Mouse (Mus musculus) stomach, postnatal 0 days (tissue): ENCODE measurements around the gene 4933407L21Rik.

ENCODE experiments used
- CTCF ChIP-seq: IDR thresholded peaks from 2 replicates; pipeline ENCODE4 v1.5.1; 2016; ENCODE audit warnings: antibody characterized with exemption, low read depth, mild to moderate bottlenecking, moderate library complexity
- EP300 ChIP-seq: optimal IDR thresholded peaks from 2 replicates; pipeline ENCODE3; 2016; ENCODE audit warnings: antibody characterized with exemption

DNA sequence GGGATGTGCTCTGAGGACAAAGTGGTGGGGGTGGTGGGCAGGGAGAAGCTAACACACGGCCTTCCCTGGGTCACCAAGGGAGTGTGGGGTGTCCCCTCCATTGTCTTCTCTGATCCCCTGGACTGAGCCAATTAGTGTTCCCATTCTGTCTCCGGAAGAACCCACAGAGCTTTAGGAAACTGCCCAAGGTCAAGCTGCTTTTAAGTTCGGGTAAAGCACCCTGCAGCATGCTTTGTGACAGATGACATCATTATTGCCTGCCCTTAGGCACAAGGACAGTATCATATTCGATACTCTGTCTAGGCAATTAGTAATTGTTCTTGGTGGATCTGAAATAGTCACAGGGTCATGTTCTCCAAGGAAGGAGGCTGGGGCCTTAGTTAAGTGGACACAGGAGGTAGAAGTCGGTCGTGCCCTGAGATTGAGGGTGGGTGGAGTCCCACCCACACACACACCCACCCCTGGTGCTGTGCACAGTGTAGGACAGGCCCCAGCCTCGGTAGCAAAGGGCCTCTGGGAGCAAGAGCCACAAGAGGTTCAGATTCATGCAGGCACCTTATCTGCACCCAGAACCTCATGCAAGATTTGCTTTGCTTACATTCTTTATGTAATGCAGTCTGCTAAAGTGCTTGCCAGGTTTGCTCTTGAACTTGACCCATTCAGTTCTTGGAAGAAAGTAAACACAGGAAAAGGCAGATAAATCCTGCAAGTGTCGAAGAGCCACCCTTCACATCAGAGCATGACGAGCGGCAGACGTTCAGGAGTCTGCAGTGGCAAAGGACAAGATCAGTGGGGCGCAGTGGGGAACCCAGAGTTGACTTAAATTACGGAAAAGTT lies 19.3 kb upstream of the 4933407L21Rik start:
- TF ChIP-seq CTCF (no peak), EP300 (no peak)
